Mouse (Mus musculus) megakaryocyte, embryonic 14.5 days (primary cell): Measurements from ENCODE around the gene Aar2.

Experiments
- FLI1 ChIP-seq: IDR thresholded peaks from 2 replicates; pipeline ENCODE4 v1.6.1; 2012; ENCODE audit warnings: low read length, inconsistent platforms, mixed read lengths
- GATA1 ChIP-seq: IDR thresholded peaks from 3 replicates; pipeline ENCODE4 v1.6.1; 2012; ENCODE audit warnings: mixed read lengths, low read length, inconsistent platforms, borderline replicate concordance

- TF ChIP-seq GATA1 (no peak), FLI1 (no peak)
Observed at GRCm38 (mm10) chr2:156605144-156605543, 57.8 kb downstream of the Aar2 start.
